Mouse (Mus musculus) embryonic fibroblast, embryonic 13.5 days (primary cell): ENCODE data around the gene Grasp.

ENCODE experiments used
- CTCF ChIP-seq: IDR thresholded peaks from 2 replicates; pipeline ENCODE4 v1.5.1; 2011; ENCODE audit warnings: mild to moderate bottlenecking, control low read depth, low read length, moderate library complexity, borderline replicate concordance; ENCODE audit not compliant: insufficient read depth
- POLR2A ChIP-seq: IDR thresholded peaks from 2 replicates; pipeline ENCODE4 v1.6.1; 2011; ENCODE audit warnings: low read depth, mild to moderate bottlenecking, control low read depth, low read length, moderate library complexity

DNA sequence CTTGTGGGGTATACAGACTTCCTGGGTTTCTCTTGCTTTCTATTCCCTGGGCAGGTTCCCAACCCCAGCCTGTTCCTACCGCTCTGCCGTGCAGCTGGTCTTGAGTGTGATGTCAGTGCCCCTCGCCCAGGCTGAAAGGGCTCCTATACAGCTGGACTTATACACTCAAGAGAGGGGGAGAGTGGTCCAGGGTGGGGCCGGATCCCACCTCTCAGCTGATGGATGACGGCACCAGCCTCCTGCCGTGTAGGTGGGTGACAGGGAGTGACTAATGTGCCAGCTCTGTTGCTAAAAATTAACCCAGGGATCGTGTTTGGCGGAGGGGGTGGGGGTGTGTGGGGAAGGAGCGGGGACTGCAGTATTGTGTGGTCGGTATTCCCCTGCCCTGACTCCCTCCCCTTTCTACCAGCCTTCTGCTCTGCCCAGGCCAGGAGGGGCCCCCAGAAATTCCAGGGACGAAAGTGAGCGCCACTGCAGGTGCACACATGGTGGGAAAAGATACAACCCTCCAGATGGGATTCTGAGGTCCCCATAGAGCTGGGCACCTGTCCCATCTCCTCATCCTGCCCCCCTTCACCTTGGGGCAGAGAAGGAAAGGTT is 11.8 kb downstream of the Grasp start:
- TF ChIP-seq POLR2A: no peak
- no peak for TF ChIP-seq CTCF
